Mouse (Mus musculus): ENCODE results near the gene Hs6st3. TPM values are rescaled to one million over a fixed set of nuclear protein-coding genes. Genes with fewer than 3 reads are reported as not detected.

The Hs6st3 gene
- polyA plus RNA-seq, 1 experiment from 2014 or later: 0.35 TPM

GRCm38 (mm10) chr14:119895765-119896465, 757.8 kb downstream of the Hs6st3 start:
- no peak for ATAC-seq
- no peak overlapping the region for H3K9ac ChIP-seq
- H3K4me2 ChIP-seq: no peak overlapping the region
- no peaks in the 10 kb centered on the region for H3K27me3 ChIP-seq
- H3K27ac ChIP-seq: no peak overlapping the region
- H3K36me3 ChIP-seq (ENCODE audit: poor library complexity, severe bottlenecking): no peaks in the 10 kb centered on the region
- 75% methylated on average over 10 of the region's 10 CpGs for WGBS
- no peaks in the 10 kb centered on the region for H3K9me3 ChIP-seq (replicated peaks)
- no peak overlapping the region for H3K4me3 ChIP-seq
- no peaks in the 10 kb centered on the region for H3K4me1 ChIP-seq

- Histone ChIP-seq H3K4me3 (no peak overlapping the region), H3K9ac (no peak overlapping the region), H3K36me3 (ENCODE audit: poor library complexity, severe bottlenecking) (no peaks in the 10 kb centered on the region), H3K27me3 (no peaks in the 10 kb centered on the region), H3K27ac (no peak overlapping the region), H3K9me3 (replicated peaks) (no peaks in the 10 kb centered on the region), H3K4me2 (no peak overlapping the region), H3K4me1 (no peaks in the 10 kb centered on the region)
- ATAC-seq: no peak
These were observed 764.3 kb downstream of the Hs6st3 start for GRCm38 (mm10) chr14:119902486-119902885.

GRCm38 (mm10) chr14:119908032-119908675, 770.0 kb downstream of the Hs6st3 start:
- no peaks in the 10 kb centered on the region for H3K4me1 ChIP-seq
- no peaks in the 10 kb centered on the region for H3K9me3 ChIP-seq (replicated peaks)
- H3K4me3 ChIP-seq: no peak overlapping the region
- no peak overlapping the region for H3K27ac ChIP-seq
- WGBS: 87% methylated on average over 13 of the region's 13 CpGs
- no peak overlapping the region for H3K4me2 ChIP-seq
- no peak for ATAC-seq
- no peaks in the 10 kb centered on the region for H3K27me3 ChIP-seq
- H3K9ac ChIP-seq: no peak overlapping the region
- no peaks in the 10 kb centered on the region for H3K36me3 ChIP-seq (ENCODE audit: poor library complexity, severe bottlenecking)

GRCm38 (mm10) chr14:119914508-119914907, 776.4 kb downstream of the Hs6st3 start:
- Histone ChIP-seq H3K9ac (no peak overlapping the region), H3K4me1 (no peaks in the 10 kb centered on the region), H3K4me3 (no peak overlapping the region), H3K27me3 (no peaks in the 10 kb centered on the region), H3K4me2 (no peak overlapping the region), H3K9me3 (replicated peaks) (no peaks in the 10 kb centered on the region), H3K27ac (no peak overlapping the region), H3K36me3 (ENCODE audit: poor library complexity, severe bottlenecking) (no peaks in the 10 kb centered on the region)
- no peak for ATAC-seq
- WGBS: 75% methylated on average over 6 of the region's 6 CpGs

- H3K4me3 ChIP-seq: no peak overlapping the region
- ATAC-seq: no peak
- 78% methylated on average over 6 of the region's 6 CpGs for WGBS
- no peak overlapping the region for H3K4me2 ChIP-seq
- H3K27me3 ChIP-seq: no peaks in the 10 kb centered on the region
- no peak overlapping the region for H3K9ac ChIP-seq
- H3K27ac ChIP-seq: no peak overlapping the region
- no peaks in the 10 kb centered on the region for H3K36me3 ChIP-seq (ENCODE audit: poor library complexity, severe bottlenecking)
- H3K4me1 ChIP-seq: no peaks in the 10 kb centered on the region
- H3K9me3 ChIP-seq (replicated peaks): no peaks in the 10 kb centered on the region
These were observed 780.3 kb downstream of the Hs6st3 start for GRCm38 (mm10) chr14:119918281-119919034.

GRCm38 (mm10) chr14:119919177-119919576, 781.0 kb downstream of the Hs6st3 start:
- Histone ChIP-seq H3K4me3 (no peak overlapping the region), H3K9ac (no peak overlapping the region), H3K36me3 (ENCODE audit: poor library complexity, severe bottlenecking) (no peaks in the 10 kb centered on the region), H3K27me3 (no peaks in the 10 kb centered on the region), H3K4me1 (no peaks in the 10 kb centered on the region), H3K4me2 (no peak overlapping the region), H3K9me3 (replicated peaks) (no peaks in the 10 kb centered on the region), H3K27ac (no peak overlapping the region)
- WGBS: 94% methylated on average over 1 of the region's 1 CpGs
- no peak for ATAC-seq

Other genes starting within 250 kb of the Hs6st3 start
- 27.2 and 28.1 TPM in 2 replicates for gene Dzip1, start 212.9 kb upstream of the Hs6st3 start, polyA plus RNA-seq (2015; fragmentation: Nextera tagmentation; extraction: Ambion mirVana)
- 17.4 and 17.5 TPM in 2 replicates for gene Dnajc3, start 200.4 kb upstream of the Hs6st3 start, polyA plus RNA-seq (2015; fragmentation: Nextera tagmentation; extraction: Ambion mirVana)
- 12.6 and 15.5 TPM in 2 replicates for gene Uggt2, start 38.9 kb upstream of the Hs6st3 start, polyA plus RNA-seq (2015; fragmentation: Nextera tagmentation; extraction: Ambion mirVana)

Data from forebrain, embryonic 13.5 days (tissue).